Mouse (Mus musculus) limb, embryonic 13.5 days (tissue): ENCODE data around the gene Igf2bp2. TPM values are rescaled to one million over a fixed set of nuclear protein-coding genes. Genes with fewer than 3 reads are reported as not detected.

ENCODE experiments used
- ATAC-seq: fragments of 200-750 bp; cut with Nextera tagmentation; 2 replicates; pipeline ENCODE4 v1.8.0; 2017; ENCODE audit warnings: low read depth, moderate number of reproducible peaks, moderate TSS enrichment; ENCODE audit not compliant: low FRiP score
- H3K27ac ChIP-seq: fragments of 300-500 bp; sonication (generic); 2 replicates; pipeline ENCODE4 v1.5.1; 2015; ENCODE audit warnings: inconsistent platforms, mild to moderate bottlenecking, moderate library complexity
- H3K27me3 ChIP-seq: fragments of 300-500 bp; sonication (generic); 2 replicates; pipeline ENCODE4 v1.6.1; 2015; ENCODE audit warnings: mild to moderate bottlenecking, inconsistent platforms
- H3K36me3 ChIP-seq: fragments of 300-500 bp; sonication (generic); 2 replicates; pipeline ENCODE4 v1.6.1; 2015; ENCODE audit warnings: inconsistent platforms, mild to moderate bottlenecking, moderate library complexity
- H3K4me1 ChIP-seq: fragments of 300-500 bp; sonication (generic); 2 replicates; pipeline ENCODE4 v1.6.1; 2015; ENCODE audit warnings: inconsistent platforms
- H3K4me2 ChIP-seq: fragments of 300-500 bp; sonication (generic); replicated peaks from 2 replicates; pipeline ENCODE4 v1.6.1; 2015; ENCODE audit warnings: inconsistent platforms, mild to moderate bottlenecking, moderate library complexity
- H3K4me3 ChIP-seq: fragments of 300-500 bp; sonication (generic); 2 replicates; pipeline ENCODE4 v1.5.1; 2015; ENCODE audit warnings: moderate library complexity, mild to moderate bottlenecking, inconsistent platforms
- H3K9ac ChIP-seq: fragments of 300-500 bp; sonication (generic); 2 replicates; pipeline ENCODE4 v1.6.1; 2015; ENCODE audit warnings: mild to moderate bottlenecking, inconsistent platforms
- H3K9me3 ChIP-seq: fragments of 300-500 bp; sonication (generic); 2 replicates; pipeline ENCODE4 v1.6.1; 2016; ENCODE audit warnings: inconsistent platforms
- WGBS: fragments of 180-500 bp; shearing (Covaris S2); methylation state at CpG from one replicate; pipeline ENCODE4 v1.1.7; 2015; 5-methylcytosine and 5-hydroxymethylcytosine counted together
- polyA plus RNA-seq: library from polyadenylated mRNA; unstranded; fragments of >200 nt; fragmentation: Nextera tagmentation; extraction: Ambion mirVana; gene quantifications from 2 replicates; pipeline ENCODE4 v1.2.1, GENCODE M21; 2015

Igf2bp2 gene
- polyA plus RNA-seq, 1 experiment from 2014 or later, result 117 TPM

GRCm38 (mm10) chr16:22058871-22059270, 104.2 kb downstream of the Igf2bp2 start:
- Histone ChIP-seq H3K27me3 (no peaks in the 10 kb centered on the region), H3K9ac (no peak overlapping the region), H3K4me3 (no peak overlapping the region), H3K9me3 (peaks cover 6% of the 10 kb centered on the region; the same call in 1 of the 2 replicates), H3K36me3 (peaks cover 67% of the 10 kb centered on the region), H3K27ac (no peak overlapping the region), H3K4me2 (no peak overlapping the region), H3K4me1 (no peaks in the 10 kb centered on the region)
- no peak for ATAC-seq
- WGBS, result 96% methylated on average over 7 of the region's 7 CpGs

DNA sequence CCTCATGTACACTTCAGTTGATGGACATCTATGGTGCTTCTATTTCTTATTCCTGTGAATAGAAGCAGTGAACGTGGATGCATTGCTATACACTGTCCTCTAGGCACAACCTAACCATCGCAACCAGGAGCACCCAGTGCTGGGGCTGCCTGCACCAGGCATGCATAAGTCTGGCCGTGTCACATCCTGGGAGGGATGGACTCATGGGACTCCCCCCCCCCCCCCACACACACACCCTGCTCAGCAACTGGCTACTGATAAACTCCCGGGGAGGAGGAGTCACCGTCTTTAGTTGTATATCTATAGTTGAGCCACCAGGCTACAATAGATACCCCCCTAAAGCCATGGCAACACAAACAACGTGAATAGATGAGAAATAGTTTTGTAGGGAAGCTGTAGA, 105.6 kb downstream of the Igf2bp2 start:
- Histone ChIP-seq H3K4me2 (no peak overlapping the region), H3K4me3 (no peak overlapping the region), H3K9me3 (peaks cover 6% of the 10 kb centered on the region; the same call in 1 of the 2 replicates), H3K27me3 (no peaks in the 10 kb centered on the region), H3K4me1 (no peaks in the 10 kb centered on the region), H3K36me3 (peaks cover 61% of the 10 kb centered on the region), H3K27ac (no peak overlapping the region), H3K9ac (no peak overlapping the region)
- no peak for ATAC-seq
- WGBS, result 87% methylated on average over 6 of the region's 6 CpGs

- no peaks in the 10 kb centered on the region for H3K4me1 ChIP-seq
- no peak overlapping the region for H3K4me3 ChIP-seq
- H3K36me3 ChIP-seq, result peaks cover 33% of the 10 kb centered on the region
- ATAC-seq, result no peak
- WGBS, result 95% methylated on average over 21 of the region's 21 CpGs
- H3K9ac ChIP-seq, result no peak overlapping the region
- H3K27me3 ChIP-seq, result no peaks in the 10 kb centered on the region
- no peak overlapping the region for H3K27ac ChIP-seq
- H3K4me2 ChIP-seq, result no peak overlapping the region
- H3K9me3 ChIP-seq, result peaks cover 6% of the 10 kb centered on the region; the same call in 1 of the 2 replicates
Measured at GRCm38 (mm10) chr16:22053411-22053810, 109.7 kb downstream of the Igf2bp2 start.

DNA sequence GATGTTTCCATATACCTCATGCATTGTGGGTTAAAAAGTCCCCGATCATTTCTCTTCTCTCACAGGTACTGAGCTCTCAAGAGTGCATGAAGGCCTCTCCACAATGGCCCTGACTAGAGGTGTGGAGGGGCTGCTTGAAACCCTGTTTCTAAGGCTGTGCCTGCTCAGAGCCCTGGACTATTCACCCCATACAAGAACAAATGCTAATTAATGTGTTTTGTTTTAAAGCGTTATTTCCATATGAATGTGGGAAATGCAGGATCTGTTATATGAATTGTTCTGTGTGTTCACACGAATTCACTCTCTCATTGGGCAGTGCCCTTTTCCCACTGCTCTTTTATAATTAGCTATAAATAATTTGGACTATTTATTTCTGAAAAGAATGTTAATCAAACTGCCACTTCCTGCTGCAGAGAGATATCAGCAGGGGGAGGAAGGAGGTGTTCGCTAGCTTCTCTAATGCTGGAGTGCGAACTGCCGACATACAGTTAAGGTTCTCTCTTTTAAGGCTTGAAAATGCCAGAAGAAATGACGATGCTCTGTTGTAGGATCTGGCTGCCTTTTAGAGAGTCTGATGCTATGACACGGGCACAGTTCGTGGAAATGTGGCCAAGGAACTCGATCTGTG, 116.2 kb downstream of the Igf2bp2 start:
- ATAC-seq, result no peak
- Histone ChIP-seq H3K27me3 (no peaks in the 10 kb centered on the region), H3K9me3 (no peaks in the 10 kb centered on the region), H3K27ac (no peak overlapping the region), H3K4me3 (no peak overlapping the region), H3K36me3 (peaks cover 61% of the 10 kb centered on the region), H3K4me1 (no peaks in the 10 kb centered on the region), H3K9ac (no peak overlapping the region), H3K4me2 (no peak overlapping the region)
- WGBS, result 90% methylated on average over 10 of the region's 10 CpGs

GRCm38 (mm10) chr16:22045930-22046329, 117.2 kb downstream of the Igf2bp2 start:
- Histone ChIP-seq H3K9ac (no peak overlapping the region), H3K4me1 (no peaks in the 10 kb centered on the region), H3K4me3 (no peak overlapping the region), H3K4me2 (no peak overlapping the region), H3K27me3 (no peaks in the 10 kb centered on the region), H3K36me3 (peaks cover 69% of the 10 kb centered on the region), H3K9me3 (no peaks in the 10 kb centered on the region), H3K27ac (no peak overlapping the region)
- ATAC-seq, result no peak
- WGBS, result 91% methylated on average over 3 of the region's 3 CpGs

- 89% methylated on average over 4 of the region's 4 CpGs for WGBS
Measured at GRCm38 (mm10) chr16:22043830-22044229, 119.3 kb downstream of the Igf2bp2 start.

DNA sequence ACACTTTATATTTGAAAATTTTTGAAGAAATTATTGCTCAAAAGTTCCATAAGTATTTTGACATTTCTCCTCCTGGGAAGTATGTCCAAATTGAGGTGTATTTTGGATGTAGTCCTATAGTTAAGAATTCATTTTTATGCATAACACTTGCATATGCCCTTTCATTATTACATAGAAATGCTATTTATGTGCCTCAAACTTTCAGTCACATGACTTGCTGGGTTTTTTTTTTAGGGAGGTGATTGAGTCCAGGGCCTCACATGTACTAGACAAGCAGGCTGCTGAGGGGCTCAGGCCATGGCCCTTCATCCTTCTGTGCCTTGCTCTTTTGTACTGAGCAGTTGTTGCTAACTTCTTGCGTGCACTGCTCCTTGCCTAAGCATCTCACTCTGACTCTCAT, 123.1 kb downstream of the Igf2bp2 start:
- Histone ChIP-seq H3K4me2 (no peak overlapping the region), H3K27me3 (no peaks in the 10 kb centered on the region), H3K4me1 (no peaks in the 10 kb centered on the region), H3K9me3 (no peaks in the 10 kb centered on the region), H3K27ac (no peak overlapping the region), H3K4me3 (no peak overlapping the region), H3K36me3 (peaks cover 77% of the 10 kb centered on the region), H3K9ac (no peak overlapping the region)
- no peak for ATAC-seq
- 90% methylated on average over 1 of the region's 1 CpGs for WGBS

More at GRCm38 (mm10) chr16:22043830-22044229, 119.3 kb downstream of the Igf2bp2 start:
- no peaks in the 10 kb centered on the region for H3K9me3 ChIP-seq
- no peak overlapping the region for H3K9ac ChIP-seq
- H3K36me3 ChIP-seq, result peaks cover 81% of the 10 kb centered on the region
- H3K4me2 ChIP-seq, result no peak overlapping the region
- H3K4me3 ChIP-seq, result no peak overlapping the region
- no peaks in the 10 kb centered on the region for H3K27me3 ChIP-seq
- H3K27ac ChIP-seq, result no peak overlapping the region
- no peak for ATAC-seq
- H3K4me1 ChIP-seq, result no peaks in the 10 kb centered on the region

GRCm38 (mm10) chr16:22038554-22038953, 124.5 kb downstream of the Igf2bp2 start:
- 91% methylated on average over 10 of the region's 10 CpGs for WGBS
- no peak for ATAC-seq
- H3K36me3 ChIP-seq, result peaks cover 63% of the 10 kb centered on the region

GRCm38 (mm10) chr16:22027474-22027873, 135.6 kb downstream of the Igf2bp2 start:
- no peak overlapping the region for H3K27ac ChIP-seq
- no peaks in the 10 kb centered on the region for H3K27me3 ChIP-seq
- H3K36me3 ChIP-seq, result peaks cover 94% of the 10 kb centered on the region
- WGBS, result 97% methylated on average over 5 of the region's 5 CpGs
- no peak overlapping the region for H3K4me2 ChIP-seq
- no peak for ATAC-seq
- no peaks in the 10 kb centered on the region for H3K9me3 ChIP-seq
- no peak overlapping the region for H3K4me3 ChIP-seq
- no peaks in the 10 kb centered on the region for H3K4me1 ChIP-seq
- no peak overlapping the region for H3K9ac ChIP-seq

More at GRCm38 (mm10) chr16:22038554-22038953, 124.5 kb downstream of the Igf2bp2 start:
- no peak overlapping the region for H3K9ac ChIP-seq
- H3K4me1 ChIP-seq, result no peaks in the 10 kb centered on the region
- no peak overlapping the region for H3K4me2 ChIP-seq
- no peaks in the 10 kb centered on the region for H3K9me3 ChIP-seq
- no peaks in the 10 kb centered on the region for H3K27me3 ChIP-seq
- H3K27ac ChIP-seq, result no peak overlapping the region
- H3K4me3 ChIP-seq, result no peak overlapping the region

DNA sequence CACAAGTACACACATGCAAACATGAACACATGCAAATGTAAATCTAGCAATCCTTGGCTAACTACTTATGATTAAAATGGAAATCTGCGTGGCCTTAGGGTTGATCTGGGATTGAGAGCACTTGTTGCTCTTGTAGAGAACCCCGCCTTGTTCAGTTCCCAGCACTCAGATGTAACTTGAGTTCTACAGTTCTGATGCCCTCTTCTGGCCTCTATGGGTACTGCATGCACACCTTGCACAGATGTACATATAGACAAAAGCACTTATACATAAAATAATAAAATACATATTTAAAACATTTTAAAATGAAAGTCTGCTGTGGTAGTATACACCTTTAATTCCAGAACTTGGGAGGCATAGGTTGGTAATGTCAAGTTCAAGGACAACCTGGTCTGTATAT, 141.0 kb downstream of the Igf2bp2 start:
- peaks cover 5% of the 10 kb centered on the region for H3K9me3 ChIP-seq
- no peak overlapping the region for H3K9ac ChIP-seq
- WGBS, result 94% methylated on average over 2 of the region's 2 CpGs
- peaks cover 91% of the 10 kb centered on the region for H3K36me3 ChIP-seq
- no peak overlapping the region for H3K4me3 ChIP-seq
- no peak overlapping the region for H3K27ac ChIP-seq
- no peaks in the 10 kb centered on the region for H3K27me3 ChIP-seq
- H3K4me2 ChIP-seq, result no peak overlapping the region
- no peaks in the 10 kb centered on the region for H3K4me1 ChIP-seq
- no peak for ATAC-seq

DNA sequence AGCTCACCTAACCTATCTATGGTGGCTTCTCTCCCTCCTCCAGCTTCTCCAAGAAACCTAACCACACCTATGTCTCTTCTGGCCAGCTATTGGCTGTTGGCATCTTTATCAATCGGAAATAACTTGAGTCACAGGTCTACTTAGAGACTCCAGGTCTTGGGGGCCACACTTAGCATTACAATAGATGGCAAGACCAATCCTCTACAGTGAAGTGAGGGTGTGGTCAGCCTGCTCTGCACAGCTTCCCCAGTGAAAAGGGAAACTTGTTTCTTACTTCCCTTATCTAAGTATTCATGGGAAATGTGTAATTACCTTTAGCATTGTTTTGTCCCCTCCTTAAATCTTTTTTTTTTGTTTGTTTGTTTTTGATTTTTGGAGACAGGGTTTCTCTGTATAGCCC, 147.5 kb downstream of the Igf2bp2 start:
- H3K27ac ChIP-seq, result no peak overlapping the region
- no peak for ATAC-seq
- no peak overlapping the region for H3K9ac ChIP-seq
- no peak overlapping the region for H3K4me2 ChIP-seq
- peaks cover 58% of the 10 kb centered on the region for H3K36me3 ChIP-seq
- WGBS, result 88% methylated on average over 1 of the region's 1 CpGs
- H3K9me3 ChIP-seq, result no peaks in the 10 kb centered on the region
- peaks cover 7% of the 10 kb centered on the region for H3K4me1 ChIP-seq
- H3K27me3 ChIP-seq, result no peaks in the 10 kb centered on the region
- H3K4me3 ChIP-seq, result no peak overlapping the region

DNA sequence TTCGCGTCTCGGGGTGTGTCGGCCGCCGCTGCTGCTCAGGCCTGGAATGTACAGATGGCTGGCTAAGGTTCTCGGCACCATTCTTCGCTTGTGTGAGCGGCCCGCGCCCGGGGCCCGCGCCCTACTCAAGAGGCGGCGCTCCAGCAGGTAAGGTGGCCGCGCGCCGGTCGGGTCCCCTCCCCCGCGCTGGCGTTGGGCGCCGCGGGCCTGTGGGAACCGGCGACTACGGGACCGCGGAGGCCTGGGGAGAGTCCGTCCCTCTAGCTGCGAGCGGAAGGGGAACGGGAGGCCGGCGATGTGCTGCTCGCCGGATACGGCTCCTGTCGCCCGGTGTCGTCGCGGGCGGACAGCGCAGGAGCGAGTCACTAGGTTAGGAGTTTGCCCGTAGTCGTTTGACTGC, 153.5 kb downstream of the Igf2bp2 start:
- Histone ChIP-seq H3K27ac (peak overlapping the region; percentile 52; the same call in 1 of the 2 replicates), H3K4me2 (peak overlapping the region; percentile 80), H3K4me3 (peak overlapping the region; percentile 98), H3K36me3 (peaks cover 7% of the 10 kb centered on the region), H3K4me1 (peaks cover 15% of the 10 kb centered on the region), H3K9me3 (no peaks in the 10 kb centered on the region), H3K9ac (peak overlapping the region; percentile 92), H3K27me3 (no peaks in the 10 kb centered on the region)
- peak; percentile 71 for ATAC-seq
- under 1% methylated on average over 40 of the region's 51 CpGs for WGBS

GRCm38 (mm10) chr16:22009099-22009584, 154.0 kb downstream of the Igf2bp2 start, which contains the start of gene Senp2:
Gene Senp2 (plus strand): TSS chr16:22009484.
- H3K27me3 ChIP-seq, result no peaks in the 10 kb centered on the region
- peaks cover 7% of the 10 kb centered on the region for H3K36me3 ChIP-seq
- H3K4me1 ChIP-seq, result peaks cover 15% of the 10 kb centered on the region
- no peaks in the 10 kb centered on the region for H3K9me3 ChIP-seq
- H3K4me2 ChIP-seq, result peak within 1 kb of the TSS; percentile 80
- under 1% methylated on average over 45 of the region's 45 CpGs for WGBS
- H3K27ac ChIP-seq, result peak within 1 kb of the TSS; percentile 52; the same call in 1 of the 2 replicates
- peak within 1 kb of the TSS; percentile 92 for H3K9ac ChIP-seq
- peak within 1 kb of the TSS; percentile 98 for H3K4me3 ChIP-seq
- ATAC-seq, result peak; percentile 99
